Mouse (Mus musculus) embryonic fibroblast, embryonic 13.5 days (primary cell): ENCODE results near the gene Rasgef1b. TPM values are rescaled to one million over a fixed set of nuclear protein-coding genes. Genes with fewer than 3 reads are reported as not detected.

Experiments used
- H3K27ac ChIP-seq: 2 replicates; pipeline ENCODE4 v1.5.1; 2012; ENCODE audit warnings: low read length, control low read depth, inconsistent platforms; ENCODE audit not compliant: insufficient read depth
- H3K4me1 ChIP-seq: 2 replicates; pipeline ENCODE4 v1.6.1; 2011; ENCODE audit warnings: low read length; ENCODE audit not compliant: control insufficient read depth, insufficient read depth
- H3K4me3 ChIP-seq: 2 replicates; pipeline ENCODE4 v1.5.1; 2011; ENCODE audit warnings: mild to moderate bottlenecking, control low read depth, low read length; ENCODE audit not compliant: insufficient read depth
- CTCF ChIP-seq: IDR thresholded peaks from 2 replicates; pipeline ENCODE4 v1.5.1; 2011; ENCODE audit warnings: mild to moderate bottlenecking, control low read depth, low read length, moderate library complexity, borderline replicate concordance; ENCODE audit not compliant: insufficient read depth
- POLR2A ChIP-seq: IDR thresholded peaks from 2 replicates; pipeline ENCODE4 v1.6.1; 2011; ENCODE audit warnings: low read depth, mild to moderate bottlenecking, control low read depth, low read length, moderate library complexity
- polyA plus RNA-seq: library from polyadenylated mRNA; stranded (reverse); fragments of >200 nt; gene quantifications from 2 replicates; pipeline ENCODE4 v1.2.4, GENCODE M21; 2011; ENCODE audit warnings: low read depth; ENCODE audit not compliant: missing spikeins, insufficient read length

The Rasgef1b gene
- polyA plus RNA-seq, 1 experiment, result 2.1 TPM

GRCm38 (mm10) chr5:99261121-99261724 is 467.6 kb downstream of the Rasgef1b start:
- no peak overlapping the region for H3K27ac ChIP-seq
- no peak overlapping the region for H3K4me3 ChIP-seq
- no peak for TF ChIP-seq CTCF
- TF ChIP-seq POLR2A, result no peak
- H3K4me1 ChIP-seq, result no peaks in the 10 kb centered on the region

- Histone ChIP-seq H3K4me3 (no peak overlapping the region), H3K27ac (no peak overlapping the region), H3K4me1 (no peaks in the 10 kb centered on the region)
- no peak for TF ChIP-seq CTCF
- no peak for TF ChIP-seq POLR2A
Observed at GRCm38 (mm10) chr5:99258003-99258500, 470.8 kb downstream of the Rasgef1b start.

- H3K4me1 ChIP-seq, result peaks cover 3% of the 10 kb centered on the region; the same call in 1 of the 2 replicates
- TF ChIP-seq POLR2A, result peak; percentile 55
- TF ChIP-seq CTCF, result no peak
- H3K27ac ChIP-seq, result no peak overlapping the region
- H3K4me3 ChIP-seq, result peak overlapping the region; percentile 93
Observed at GRCm38 (mm10) chr5:99252203-99253135, 476.4 kb downstream of the Rasgef1b start.

- no peak for TF ChIP-seq POLR2A
- no peak for TF ChIP-seq CTCF
- peaks cover 7% of the 10 kb centered on the region for H3K4me1 ChIP-seq
- no peak overlapping the region for H3K27ac ChIP-seq
- H3K4me3 ChIP-seq, result peak overlapping the region; percentile 93
Observed at GRCm38 (mm10) chr5:99251379-99252202, 477.3 kb downstream of the Rasgef1b start.

GRCm38 (mm10) chr5:99250820-99251219 is 478.0 kb downstream of the Rasgef1b start:
- Histone ChIP-seq H3K4me3 (no peak overlapping the region), H3K4me1 (peaks cover 9% of the 10 kb centered on the region), H3K27ac (no peak overlapping the region)
- no peak for TF ChIP-seq CTCF
- no peak for TF ChIP-seq POLR2A

- H3K4me3 ChIP-seq, result no peak overlapping the region
- H3K4me1 ChIP-seq, result peaks cover 9% of the 10 kb centered on the region
- no peak for TF ChIP-seq POLR2A
- TF ChIP-seq CTCF, result peak; percentile 80
- no peak overlapping the region for H3K27ac ChIP-seq
Observed at GRCm38 (mm10) chr5:99248501-99248900, 480.4 kb downstream of the Rasgef1b start.

GRCm38 (mm10) chr5:99247915-99248314 is 480.9 kb downstream of the Rasgef1b start:
- Histone ChIP-seq H3K4me3 (no peak overlapping the region), H3K4me1 (peaks cover 9% of the 10 kb centered on the region), H3K27ac (no peak overlapping the region)
- TF ChIP-seq CTCF (no peak), POLR2A (no peak)

GRCm38 (mm10) chr5:99247441-99247840 is 481.4 kb downstream of the Rasgef1b start:
- Histone ChIP-seq H3K27ac (no peak overlapping the region), H3K4me1 (peaks cover 12% of the 10 kb centered on the region), H3K4me3 (no peak overlapping the region)
- TF ChIP-seq POLR2A, result no peak
- TF ChIP-seq CTCF, result no peak

- no peak overlapping the region for H3K27ac ChIP-seq
- peaks cover 16% of the 10 kb centered on the region for H3K4me1 ChIP-seq
- TF ChIP-seq POLR2A (no peak), CTCF (no peak)
- no peak overlapping the region for H3K4me3 ChIP-seq
Observed at GRCm38 (mm10) chr5:99246972-99247371, 481.9 kb downstream of the Rasgef1b start.
